Mouse (Mus musculus): ENCODE results near the gene Maml3.

DNA sequence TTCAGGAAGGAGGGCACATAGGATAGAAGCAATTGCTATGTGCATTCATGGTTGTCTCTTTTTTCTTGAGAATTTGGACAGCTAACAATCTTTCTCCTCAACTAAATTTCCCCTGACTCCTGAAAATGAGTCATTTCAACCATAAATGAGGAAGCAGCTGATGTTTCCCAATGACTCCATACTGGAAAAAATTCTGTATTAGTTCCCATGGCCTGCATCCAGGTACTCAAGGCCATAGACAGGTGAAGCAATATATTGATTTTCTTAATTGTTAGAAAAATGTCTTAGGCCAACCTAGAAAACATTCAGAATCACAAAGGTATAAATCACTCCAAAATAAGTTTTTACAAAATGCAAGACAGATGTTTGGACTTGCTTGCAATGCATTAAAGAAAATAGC, 73.5 kb downstream of the Maml3 start:
- TF ChIP-seq CTCF (IDR thresholded peaks at IDR 0.05) (no peak), EP300 (IDR thresholded peaks at IDR 0.05) (no peak)

All from lung, postnatal 0 days (tissue).